Mouse (Mus musculus) lung, postnatal 25 days (tissue): Measurements from ENCODE around the gene Rnf220.

Experiments used
- DNase-seq: peaks from one replicate; pipeline ENCODE4 v3.0.0; 2022; ENCODE audit warnings: low spot score

Gene Rnf220

GRCm38 (mm10) chr4:117341282-117341681, 155.6 kb downstream of the Rnf220 start:
- DNase-seq: no peak

- no peak for DNase-seq
These were observed 157.1 kb downstream of the Rnf220 start for GRCm38 (mm10) chr4:117339796-117340195.

GRCm38 (mm10) chr4:117330836-117331475, 165.9 kb downstream of the Rnf220 start:
- no peak for DNase-seq

DNA sequence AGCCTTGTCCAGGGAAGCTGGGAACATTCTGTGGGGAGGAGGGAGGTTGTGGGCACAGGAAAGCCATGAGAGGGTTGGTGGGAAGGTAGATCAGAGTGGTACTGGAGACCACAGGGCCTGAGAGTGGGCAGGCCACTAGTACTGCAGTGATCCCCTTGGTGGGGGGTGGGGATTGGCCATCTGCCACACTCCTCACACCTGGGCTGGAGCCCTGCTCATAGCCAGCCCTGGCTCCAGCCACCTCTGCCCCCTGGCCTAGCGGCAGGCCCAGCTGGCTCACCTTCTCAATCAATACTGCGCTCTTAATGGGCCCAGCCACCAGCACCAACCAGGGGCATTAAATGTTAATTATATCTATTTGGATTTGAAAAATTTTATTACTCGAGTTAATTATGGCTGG, 166.7 kb downstream of the Rnf220 start:
- DNase-seq: no peak

DNA sequence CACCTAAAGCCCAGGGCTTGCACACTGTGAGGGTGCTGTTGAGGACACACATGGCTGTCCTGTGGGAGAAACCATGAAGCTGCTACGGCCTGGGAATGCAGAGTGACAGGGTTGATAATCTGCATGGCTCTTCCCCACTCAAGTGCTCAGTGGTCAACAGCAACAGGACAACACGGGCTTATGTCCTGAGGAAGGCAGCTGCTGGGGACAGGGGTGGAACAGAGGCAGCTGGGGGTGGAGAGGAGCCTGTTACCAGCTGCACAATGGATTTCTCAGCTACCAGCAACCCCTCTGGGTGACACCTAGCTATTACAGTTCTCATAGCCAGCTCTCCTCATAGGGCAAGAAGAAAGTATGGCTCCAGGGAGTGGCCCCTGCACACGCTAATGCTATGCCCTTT, 169.9 kb downstream of the Rnf220 start:
- no peak for DNase-seq

GRCm38 (mm10) chr4:117325076-117325475, 171.8 kb downstream of the Rnf220 start:
- no peak for DNase-seq

- DNase-seq: peak; percentile 46
These were observed 173.1 kb downstream of the Rnf220 start for GRCm38 (mm10) chr4:117323515-117324344.

DNA sequence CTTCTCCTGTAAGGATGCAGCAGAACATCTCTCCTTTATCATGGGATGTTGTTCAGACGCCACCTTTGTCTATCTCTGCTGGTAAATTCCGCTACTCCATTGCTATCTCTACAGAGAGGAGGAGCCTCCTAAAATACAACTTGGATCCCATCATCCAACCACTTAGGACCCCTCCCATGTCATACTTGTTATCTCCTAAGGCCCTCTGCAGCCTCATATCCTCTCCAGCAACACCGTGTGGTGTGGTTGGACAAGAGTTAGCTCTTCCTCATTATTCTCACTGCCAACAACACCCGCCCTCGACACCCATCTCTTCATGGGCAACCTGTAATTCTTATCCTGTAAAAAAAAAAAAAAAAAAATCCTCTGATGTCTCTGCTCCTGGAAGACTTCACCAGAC, 175.8 kb downstream of the Rnf220 start:
- DNase-seq: no peak

GRCm38 (mm10) chr4:117318508-117318907, 178.3 kb downstream of the Rnf220 start:
- DNase-seq: no peak

DNA sequence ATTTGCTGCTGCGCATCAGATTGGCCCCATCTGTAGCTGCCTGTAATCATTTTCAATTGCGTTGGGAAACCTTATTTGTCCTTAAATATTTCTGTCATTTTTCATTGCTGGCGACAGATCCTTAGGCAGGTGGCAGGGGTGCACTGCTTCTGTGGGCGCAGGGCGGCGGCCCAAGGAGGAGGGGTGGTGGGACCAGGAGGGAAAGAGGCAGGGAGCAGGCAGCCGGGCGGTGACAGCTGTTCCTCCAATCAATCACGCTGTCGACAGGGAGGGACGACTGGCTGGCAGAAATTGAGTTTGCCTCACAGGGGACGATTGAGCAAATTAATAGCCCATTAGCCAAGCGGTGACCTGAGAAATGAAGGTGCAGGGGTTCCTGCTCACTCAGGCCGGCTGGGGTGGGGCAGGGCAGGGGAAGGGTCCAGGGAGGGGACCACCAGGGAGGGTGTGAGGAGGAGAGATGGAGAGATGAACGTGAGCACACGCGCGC, 179.1 kb downstream of the Rnf220 start:
- DNase-seq: no peak

GRCm38 (mm10) chr4:117316800-117317199, 180.1 kb downstream of the Rnf220 start:
- DNase-seq: no peak

GRCm38 (mm10) chr4:117314849-117315500, 181.9 kb downstream of the Rnf220 start:
- DNase-seq: no peak

DNA sequence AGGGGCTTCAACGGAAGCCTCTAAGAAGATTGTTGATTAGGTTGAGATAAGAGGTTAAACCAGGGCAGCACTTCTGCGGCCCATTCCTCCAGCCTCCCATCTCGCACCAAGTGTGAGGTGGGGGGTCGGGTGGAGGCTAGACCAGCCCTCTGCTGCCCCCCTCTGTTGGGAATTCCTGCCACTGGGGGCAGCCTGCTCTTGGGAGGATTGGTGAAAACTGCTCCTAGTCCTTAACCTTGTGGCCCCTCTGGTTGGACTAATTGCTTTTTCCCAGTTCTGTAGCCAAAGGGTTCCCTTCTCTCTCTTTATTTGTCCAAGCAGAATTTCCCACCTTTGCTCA, 183.8 kb downstream of the Rnf220 start:
- no peak for DNase-seq

GRCm38 (mm10) chr4:117312416-117313084, 184.3 kb downstream of the Rnf220 start:
- DNase-seq: no peak

DNA sequence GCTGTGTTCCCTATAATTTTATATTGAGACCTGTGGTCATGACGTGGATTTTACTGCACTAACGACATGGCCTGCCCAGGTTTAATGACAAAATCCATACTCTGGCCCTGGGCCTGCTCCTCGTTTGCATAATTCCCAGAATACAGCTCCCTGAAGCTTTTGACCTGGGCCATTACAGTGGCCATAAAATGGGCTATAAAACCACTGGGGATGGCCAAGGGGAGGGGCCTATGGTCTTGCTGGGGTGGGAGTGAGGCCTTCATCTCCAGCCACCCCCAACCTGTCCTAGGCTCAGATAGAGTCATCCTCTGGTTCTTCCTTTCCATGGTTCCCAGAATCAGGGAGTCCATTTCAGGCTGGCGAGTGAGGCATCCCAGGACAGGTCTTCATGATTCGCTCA, 185.0 kb downstream of the Rnf220 start:
- DNase-seq: no peak

GRCm38 (mm10) chr4:117309427-117309826, 187.4 kb downstream of the Rnf220 start:
- DNase-seq: no peak

- no peak for DNase-seq
These were observed 189.6 kb downstream of the Rnf220 start for GRCm38 (mm10) chr4:117307270-117307669.

DNA sequence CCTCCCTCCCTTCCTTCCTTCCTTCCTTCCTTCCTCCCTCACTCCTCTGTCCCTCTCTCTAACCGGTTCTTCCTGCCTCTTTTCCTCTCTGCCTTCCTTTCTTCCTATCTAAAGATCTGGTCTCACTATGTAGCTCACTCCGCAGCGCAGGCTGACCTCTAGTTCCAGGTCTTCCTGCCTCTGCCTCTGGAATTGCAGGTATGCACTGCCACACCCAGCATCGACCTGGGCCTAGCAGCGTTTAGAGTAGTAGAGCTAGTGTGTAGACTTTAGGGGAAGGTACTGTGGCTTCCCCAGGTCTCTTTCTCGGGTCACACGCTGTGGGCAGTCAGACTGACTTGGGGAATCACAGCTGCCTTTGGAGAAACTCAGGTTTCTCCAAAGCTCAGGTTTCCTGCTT, 191.4 kb downstream of the Rnf220 start:
- DNase-seq: no peak

DNA sequence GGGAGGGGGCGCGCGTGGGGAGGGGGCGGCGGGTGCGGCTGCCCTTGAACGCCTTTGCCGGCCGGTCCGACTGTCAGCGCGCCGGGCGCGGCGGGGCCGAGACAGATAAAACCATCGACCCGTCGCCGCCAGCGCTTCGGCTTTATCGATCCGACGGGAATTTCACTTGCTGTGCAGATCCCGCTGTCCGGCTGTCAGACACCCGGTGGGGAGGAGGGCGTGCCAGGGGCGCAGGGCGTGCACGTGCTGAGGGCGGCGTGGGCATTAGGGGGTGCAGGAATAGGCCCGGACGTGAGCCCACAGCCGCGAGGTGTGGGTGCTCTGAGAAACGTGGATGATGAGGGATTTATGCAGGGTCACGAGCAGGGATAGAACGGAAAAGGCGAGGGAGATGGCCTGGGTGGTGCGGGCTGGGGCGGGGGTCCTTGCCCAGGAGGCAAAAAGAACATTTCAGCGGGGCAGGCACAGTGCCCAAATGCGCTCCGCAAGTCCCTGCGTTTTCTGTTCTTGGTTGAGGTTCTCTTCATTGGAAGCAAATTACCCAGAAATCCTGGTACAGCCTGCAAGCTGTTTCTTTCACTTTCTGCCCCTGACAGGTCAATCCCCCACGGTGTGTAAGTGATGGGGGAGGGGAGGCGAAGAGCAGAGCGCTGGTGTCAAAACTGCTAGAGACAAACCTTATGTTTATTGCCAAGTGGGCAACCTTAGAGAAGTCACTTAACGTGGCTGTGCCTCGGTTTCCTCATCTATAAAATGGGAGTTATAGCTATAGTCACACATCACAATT, 192.4 kb downstream of the Rnf220 start:
- DNase-seq: no peak

DNA sequence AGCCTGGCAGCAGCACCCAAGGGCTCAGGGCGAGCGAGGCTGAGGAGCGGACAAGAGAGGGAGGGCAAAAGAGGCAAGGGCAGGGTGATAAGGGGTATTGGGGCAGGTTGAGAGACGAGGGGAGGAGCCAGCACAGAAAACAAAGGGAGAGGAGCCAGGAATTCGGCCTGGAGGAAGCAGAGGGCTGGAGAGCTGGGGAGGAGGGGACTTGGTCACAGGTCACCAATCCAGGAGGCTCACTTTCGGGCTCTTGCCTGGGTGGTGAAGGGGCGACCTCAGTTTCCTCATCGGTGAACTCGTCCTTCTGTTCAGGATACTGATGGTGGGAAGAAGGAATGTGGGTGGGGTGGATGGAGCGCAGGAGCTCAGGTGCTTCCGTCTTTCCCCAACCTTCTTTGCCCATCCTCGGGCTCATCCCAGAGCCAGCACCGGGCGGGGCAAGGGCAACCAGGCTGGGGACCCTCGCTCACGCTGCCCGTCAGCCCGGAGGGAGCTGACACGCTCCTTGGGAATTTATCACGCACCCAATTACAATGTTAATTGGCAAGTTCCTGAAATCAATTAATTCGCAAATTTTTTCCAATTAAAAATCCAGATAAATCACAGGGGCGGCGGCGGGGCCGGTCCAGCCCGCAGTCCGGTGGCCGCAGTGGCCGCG, 193.1 kb downstream of the Rnf220 start:
- no peak for DNase-seq
